Mouse (Mus musculus) bone marrow, adult 2 months (tissue): ENCODE measurements at regions not wholly inside any gene's neighbourhood (a gene's known extent, or its start where the extent isn't known, plus 50 kb on each side); places are given as distances from the start of the nearest gene placed in this dataset.

Experiments used
- CTCF ChIP-seq: fragments of 200-500 bp; IDR thresholded peaks from 2 replicates; pipeline ENCODE4 v1.5.1; 2011; ENCODE audit warnings: low read length, control low read depth; ENCODE audit not compliant: control insufficient read depth, insufficient read depth
- POLR2A ChIP-seq: fragments of 200-500 bp; IDR thresholded peaks from 2 replicates; pipeline ENCODE4 v1.6.1; 2011; ENCODE audit warnings: low read depth, mild to moderate bottlenecking, control low read depth, low read length, borderline replicate concordance; ENCODE audit not compliant: control insufficient read depth

DNA sequence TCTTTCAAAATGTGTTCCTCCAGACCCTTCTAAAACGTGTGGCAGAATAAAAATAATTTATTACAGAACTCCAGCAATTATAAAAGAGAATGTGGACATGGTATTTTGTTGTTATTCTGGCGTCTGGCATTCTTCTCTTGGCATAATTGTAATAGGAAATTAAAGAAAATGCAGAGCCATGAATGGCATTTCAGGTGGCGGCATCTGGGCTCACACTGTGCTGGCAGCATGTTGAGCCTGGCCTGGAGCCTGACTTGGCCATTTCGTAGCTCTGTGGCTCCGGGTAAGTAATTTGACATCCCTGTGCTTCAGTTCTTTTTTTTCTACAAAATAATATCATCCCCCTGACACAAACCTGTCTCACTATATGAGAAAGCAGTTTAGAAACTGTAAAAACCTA is 168.0 kb upstream of the Thbs1 start:
- TF ChIP-seq POLR2A, result no peak
- TF ChIP-seq CTCF, result no peak
